Mouse (Mus musculus) ES-Bruce4 (cell line): Measurements from ENCODE around the gene Rgl3.

ENCODE experiments used
- CTCF ChIP-seq: IDR thresholded peaks from one replicate; pipeline ENCODE4 v1.8.1; 2011; ENCODE audit warnings: low read depth, low read length
- POLR2A ChIP-seq: IDR thresholded peaks from one replicate; pipeline ENCODE4 v1.8.1; 2011; ENCODE audit warnings: low read length; ENCODE audit not compliant: insufficient read depth

GRCm38 (mm10) chr9:21988421-21989101 is 685 bp downstream of the Rgl3 start:
- TF ChIP-seq POLR2A (no peak), CTCF (peak; percentile 19)
